Comparison of ENCODE assay signal across 8 mouse cellular contexts in genomic region chr4:155129132-155129917, GRCm38 (mm10). TPM values are rescaled to one million over a fixed set of nuclear protein-coding genes. Genes with fewer than 3 reads are reported as not detected.
DNase-seq lines count a peak whose midpoint lies in the region; ATAC-seq and TF ChIP-seq lines count a peak whose summit lies in the region.

No protein-coding gene starts in this region.

- peak in 1 of 2 experiments; percentile 53 for DNase-seq in left cerebral cortex, adult 2 months (ENCODE audit: extremely low spot score in 1 of 2, low spot score in 2 of 2)
- DNase-seq in left cerebral cortex, postnatal 4 days: no peak
- peak; percentile 35 for DNase-seq in Muller cell, postnatal 12 days (ENCODE audit: inconsistent ontology term)
- peak; percentile 67 to 72 for DNase-seq in lung, postnatal 4 days
- peak; percentile 67 for DNase-seq in thymus, postnatal 25 days
- no peak for DNase-seq in retina, postnatal 1 day

- intact Hi-C loops in left cerebral cortex, adult 2 months (cut with DNase I): no loop called here
- intact Hi-C loops in left cerebral cortex, postnatal 4 days (cut with DNase I): no loop called here

- H3K27me3 ChIP-seq in forebrain, embryonic 13.5 days: no peaks in the 10 kb centered on the region

- peak overlapping the region; percentile 92 for H3K27ac ChIP-seq in left cerebral cortex, adult 2 months
- H3K27ac ChIP-seq in forebrain, embryonic 13.5 days: peak overlapping the region; percentile 76

- TF ChIP-seq CTCF in left cerebral cortex, adult 2 months (IDR thresholded peaks at IDR 0.05): peak; percentile 57

- no peak for ATAC-seq in forebrain, embryonic 13.5 days
- ATAC-seq in inflammation-experienced regulatory T-cells, adult 6 months: peak; percentile 72

- WGBS in forebrain, embryonic 13.5 days: 91% methylated on average over 10 of the region's 10 CpGs

- peak overlapping the region; percentile 46; the same call in 1 of the 2 replicates for H3K9ac ChIP-seq in forebrain, embryonic 13.5 days

- H3K4me2 ChIP-seq in forebrain, embryonic 13.5 days: no peak overlapping the region

- no peaks in the 10 kb centered on the region for H3K36me3 ChIP-seq in forebrain, embryonic 13.5 days (ENCODE audit: poor library complexity, severe bottlenecking)

- no peaks in the 10 kb centered on the region for H3K9me3 ChIP-seq in forebrain, embryonic 13.5 days (replicated peaks)

- peaks cover 54% of the 10 kb centered on the region for H3K4me1 ChIP-seq in forebrain, embryonic 13.5 days

- H3K4me3 ChIP-seq in left cerebral cortex, adult 2 months: no peak overlapping the region
- H3K4me3 ChIP-seq in forebrain, embryonic 13.5 days: no peak overlapping the region

RNA-seq across cellular contexts. Expression of gene Morn1, which starts 42.9 kb away (rescaled TPM):
- total RNA-seq in left cerebral cortex, adult 2 months (2021): 10 to 100 TPM; 10.6 to 11.2 TPM
- 10 to 100 TPM; 11.0 to 12.9 TPM for total RNA-seq in left cerebral cortex, postnatal 4 days (2021)
- 7.4 and 9.4 TPM in 2 replicates for polyA plus RNA-seq in forebrain, embryonic 13.5 days (2015; fragmentation: Nextera tagmentation; extraction: Ambion mirVana)
- 1 to 10 TPM in 2 of 3 experiments, under 1 TPM in 1; 0.79 to 2.1 (median 1.7) TPM for polyA plus RNA-seq in inflammation-experienced regulatory T-cells, adult 6 months (2017; shearing (Covaris generic))

RNA-seq across cellular contexts. Expression of gene Rer1, which starts 43.1 kb away (rescaled TPM):
- total RNA-seq in left cerebral cortex, adult 2 months (2021): 10 to 100 TPM; 62.4 to 67.5 TPM
- total RNA-seq in left cerebral cortex, postnatal 4 days (2021): 10 to 100 TPM; 65.1 to 67.9 TPM
- polyA plus RNA-seq in forebrain, embryonic 13.5 days (2015; fragmentation: Nextera tagmentation; extraction: Ambion mirVana): 125 and 130 TPM in 2 replicates
- 100 to 1,000 TPM; 101 to 140 (median 102) TPM for polyA plus RNA-seq in inflammation-experienced regulatory T-cells, adult 6 months (2017; shearing (Covaris generic))

Comparison
In these comparisons a context has a peak if more than half of its experiments do, and no peak if none do; other contexts are left out.
1. DNase-seq: peak in Muller cell, postnatal 12 days (single experiment), lung, postnatal 4 days (2 of 2) and thymus, postnatal 25 days (single experiment); none in left cerebral cortex, postnatal 4 days (single experiment) and retina, postnatal 1 day (single experiment).